Mouse (Mus musculus) cerebellum, adult (tissue): ENCODE results near the gene Cflar.
"Not testable (repeated sequence)": the region's sequence is repeated elsewhere in the genome, so short reads cannot be mapped to it uniquely, and the experiment has no call there.

Source experiments
- ATAC-seq: cut with Nextera tagmentation; 2 replicates; pipeline ENCODE4 v1.9.2; 2017; ENCODE audit warnings: mild to moderate bottlenecking, moderate library complexity, mixed read lengths; ENCODE audit not compliant: insufficient number of reproducible peaks, low FRiP score, low TSS enrichment

Gene Cflar

DNA sequence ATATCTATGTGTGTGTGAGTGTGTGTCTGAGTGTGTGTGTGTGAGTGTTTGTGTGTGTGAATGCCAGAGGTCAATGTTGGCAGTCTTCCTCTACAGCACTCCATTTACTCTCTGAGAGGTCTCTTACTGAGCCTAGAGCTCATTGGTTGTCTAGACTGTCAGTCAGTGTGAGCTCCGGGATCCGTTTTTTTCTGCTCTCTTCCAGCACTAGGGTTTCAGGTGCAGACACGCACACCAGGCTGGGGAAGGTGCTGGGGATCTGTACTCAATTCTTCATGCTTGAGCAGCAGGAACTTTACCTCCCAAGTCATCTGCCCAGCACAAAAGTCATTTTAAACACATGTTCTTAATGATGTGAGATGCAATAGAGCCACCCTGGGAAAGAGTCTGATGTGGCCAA is 60.8 kb downstream of the Cflar start:
- ATAC-seq = no peak

- no peak for ATAC-seq
Measured at GRCm38 (mm10) chr1:58773280-58773679, 62.0 kb downstream of the Cflar start.

DNA sequence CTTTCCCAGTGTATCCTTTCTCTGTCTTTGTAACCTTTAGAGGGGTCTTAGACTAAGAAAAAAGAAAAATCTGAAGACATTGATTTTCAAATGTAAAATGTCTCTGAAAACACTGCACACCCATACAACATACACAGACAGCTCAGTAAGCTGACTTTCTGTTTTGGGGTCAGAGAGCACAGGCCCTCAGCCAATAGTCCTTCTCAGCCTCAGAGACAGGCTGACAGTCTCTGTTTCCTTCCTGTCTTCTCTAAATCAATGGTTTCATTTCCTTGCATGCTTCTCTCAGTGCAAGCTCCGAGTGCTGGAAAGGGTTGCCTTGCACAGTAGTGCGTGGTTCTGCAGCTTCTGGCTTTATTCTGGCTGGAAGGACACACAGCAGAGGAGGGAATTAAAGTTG is 62.6 kb downstream of the Cflar start:
- ATAC-seq = no peak

GRCm38 (mm10) chr1:58775361-58775760 is 64.1 kb downstream of the Cflar start:
- ATAC-seq = no peak

- ATAC-seq = no peak
Measured at GRCm38 (mm10) chr1:58777583-58777982, 66.3 kb downstream of the Cflar start.

GRCm38 (mm10) chr1:58778226-58778625 is 66.9 kb downstream of the Cflar start:
- no peak for ATAC-seq

DNA sequence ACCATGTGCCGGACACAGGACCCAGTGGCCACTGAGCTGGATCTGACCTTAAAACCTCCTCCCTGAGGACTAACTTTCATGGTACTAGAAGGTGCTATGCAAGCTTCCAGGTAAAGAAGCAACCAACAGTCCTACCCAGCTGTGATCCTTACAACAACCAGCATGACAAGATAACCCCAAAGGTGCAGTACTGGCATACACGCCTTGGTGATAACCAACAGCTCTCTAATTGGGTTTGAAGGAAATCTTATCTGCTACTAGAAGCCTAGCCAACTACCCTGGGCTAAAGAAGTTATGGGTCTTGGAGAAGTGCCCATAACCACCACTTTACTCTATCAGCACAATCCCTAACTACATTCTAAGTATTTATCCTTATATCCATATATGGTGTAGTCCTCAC is 75.0 kb downstream of the Cflar start:
- no peak for ATAC-seq

GRCm38 (mm10) chr1:58788410-58788809 is 77.1 kb downstream of the Cflar start:
- no peak for ATAC-seq

- no peak for ATAC-seq
Measured at GRCm38 (mm10) chr1:58794705-58795104, 83.4 kb downstream of the Cflar start.

DNA sequence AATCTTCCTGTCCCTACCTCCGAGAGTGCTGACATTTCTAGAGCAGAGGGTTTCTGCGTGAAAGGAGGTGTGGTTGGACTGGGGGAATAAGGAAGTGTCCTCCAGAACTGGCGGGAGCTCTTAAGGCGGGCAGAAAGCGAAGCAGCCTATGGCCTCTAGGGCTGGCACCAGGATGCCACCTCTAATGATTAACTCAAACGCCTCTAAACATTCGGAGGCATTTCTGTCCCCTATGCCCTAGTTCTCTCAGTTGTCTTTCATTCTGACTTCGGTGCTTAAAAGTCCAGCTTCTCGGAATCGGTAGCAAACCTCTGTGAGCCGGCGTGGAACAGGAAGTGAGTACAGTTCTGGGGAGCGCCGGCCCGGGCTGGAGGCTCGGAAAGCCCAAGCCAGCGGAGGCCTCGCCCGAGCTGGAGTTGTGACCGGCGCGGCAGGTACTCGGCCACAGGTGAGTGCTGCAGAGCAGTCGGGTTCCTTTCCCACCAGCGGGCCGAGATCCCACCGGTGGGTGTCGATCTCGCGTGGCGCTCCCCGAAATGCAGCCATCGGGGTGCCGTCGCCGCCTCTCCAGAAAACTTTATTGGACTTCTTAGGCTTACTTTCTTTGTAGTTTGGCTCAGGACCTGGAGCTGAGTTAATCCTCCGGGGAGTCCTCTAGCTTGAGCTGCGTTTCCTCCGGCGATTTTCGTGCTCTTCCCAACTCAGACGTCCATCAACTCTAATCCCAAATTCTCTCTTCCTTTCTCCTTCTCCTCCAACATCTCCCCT is 84.2 kb downstream of the Cflar start, which contains the start of gene Casp8:
Gene Casp8 (plus strand): TSS at position 84 of the 768 bp plus-strand sequence.
- ATAC-seq = peak; percentile 58; the same call in 1 of the 2 replicates

DNA sequence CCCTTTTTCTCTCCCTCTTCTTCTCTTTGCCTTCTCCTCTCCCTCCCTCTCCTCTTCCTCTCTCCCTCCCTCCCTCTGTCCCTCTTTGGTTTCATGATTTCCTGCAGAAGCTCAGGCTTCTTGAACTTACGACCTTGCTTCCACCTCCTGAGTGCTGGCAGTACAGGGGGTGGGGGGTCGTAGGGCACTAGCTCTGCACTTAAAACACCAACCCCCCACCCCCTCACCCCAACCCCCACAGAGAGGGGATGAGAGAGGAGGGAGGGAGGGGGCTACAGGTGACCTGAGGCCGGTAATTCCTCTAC is 84.7 kb downstream of the Cflar start:
- ATAC-seq = no peak

- ATAC-seq = no peak
Measured at GRCm38 (mm10) chr1:58796853-58797252, 85.5 kb downstream of the Cflar start.

DNA sequence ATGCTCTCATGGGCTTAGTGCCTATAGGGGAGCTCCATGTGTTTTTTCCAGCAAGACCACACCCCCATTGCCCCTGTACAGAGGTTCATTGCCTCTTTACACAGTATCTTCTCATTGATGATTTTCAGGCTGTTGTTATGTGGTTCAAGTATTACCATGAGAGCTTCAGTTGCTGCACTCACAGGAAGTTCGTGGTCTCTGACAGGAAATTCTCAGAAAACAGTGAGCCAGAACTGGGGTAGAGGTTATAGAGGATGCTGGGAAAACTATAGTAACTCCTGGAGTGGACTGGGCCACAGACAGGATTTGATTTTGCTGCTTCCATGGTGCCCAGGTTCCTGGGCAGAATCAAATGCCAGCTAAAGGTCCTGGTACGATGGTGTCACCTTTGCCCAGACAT is 86.1 kb downstream of the Cflar start:
- ATAC-seq = no peak

GRCm38 (mm10) chr1:58798911-58799310 is 87.6 kb downstream of the Cflar start:
- ATAC-seq = no peak

GRCm38 (mm10) chr1:58800644-58801043 is 89.3 kb downstream of the Cflar start:
- ATAC-seq = not testable (repeated sequence)

DNA sequence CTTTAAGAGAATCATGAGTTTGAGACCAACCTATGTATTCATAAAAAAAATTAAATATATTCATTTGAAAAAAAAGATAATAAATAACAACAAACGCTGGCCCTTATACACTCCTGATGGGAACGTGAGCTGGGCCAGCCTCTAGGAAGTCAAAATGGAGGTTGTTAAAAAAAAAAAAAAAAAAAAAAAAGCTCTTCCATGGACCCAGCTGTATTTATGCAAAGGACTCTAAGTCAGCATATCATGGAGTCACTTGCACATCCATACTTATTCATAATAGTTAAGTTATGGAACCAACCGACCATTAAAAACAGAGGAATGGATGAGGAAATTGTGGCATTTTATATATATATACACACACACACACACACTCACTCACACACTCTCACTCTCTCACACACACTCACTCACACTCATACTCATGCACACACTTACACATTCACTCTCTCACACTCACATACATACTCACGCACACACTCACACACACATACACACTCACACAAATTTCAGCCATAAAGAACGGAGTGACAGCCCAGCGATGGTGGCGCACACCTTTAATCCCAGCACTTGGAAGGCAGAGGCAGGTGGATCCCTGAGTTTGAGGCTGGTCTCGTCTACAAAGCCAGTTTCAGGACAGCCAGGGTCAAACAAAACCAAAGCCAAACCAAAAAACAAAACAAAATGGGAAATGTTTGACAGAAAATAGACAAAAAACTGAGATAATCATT is 90.4 kb downstream of the Cflar start:
- no peak for ATAC-seq

- ATAC-seq = no peak
Measured at GRCm38 (mm10) chr1:58802322-58803273, 91.3 kb downstream of the Cflar start.

GRCm38 (mm10) chr1:58803531-58803930 is 92.2 kb downstream of the Cflar start:
- no peak for ATAC-seq

DNA sequence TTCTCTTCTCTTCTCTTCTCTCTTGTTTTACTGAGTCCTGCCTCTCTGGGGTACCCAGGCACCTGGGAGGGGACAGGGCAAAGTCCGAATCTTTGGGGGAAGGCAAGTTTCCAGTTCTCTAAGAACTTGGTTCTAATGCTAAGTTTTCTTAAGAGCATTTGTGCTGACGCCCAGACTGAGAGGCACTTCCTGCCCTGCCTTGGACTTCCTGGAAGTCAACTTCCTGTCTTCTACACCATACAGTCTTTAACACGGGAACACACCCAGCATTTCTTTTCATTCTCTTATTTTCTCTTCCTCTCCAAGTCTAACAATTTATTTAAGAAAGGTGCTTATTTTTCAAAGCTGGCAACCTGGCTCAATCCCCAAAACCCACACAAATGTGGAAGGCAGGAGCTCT is 95.3 kb downstream of the Cflar start:
- ATAC-seq = no peak
